Mouse (Mus musculus) MEL (cell line): ENCODE measurements at regions not wholly inside any gene's neighbourhood (a gene's known extent, or its start where the extent isn't known, plus 50 kb on each side); places are given as distances from the start of the nearest gene placed in this dataset.

ENCODE experiments used
- CHD2 ChIP-seq: IDR thresholded peaks from 2 replicates; pipeline ENCODE4 v1.6.1; 2011; ENCODE audit warnings: low read length, improper control_type of control experiment
- CTCF ChIP-seq, 3 experiments: IDR thresholded peaks in 2 of 3; conservative IDR thresholded peaks in 1 of 3; 2 replicates each; pipeline ENCODE4 v1.5.1; 2011 to 2012; ENCODE audit warnings: low read length in 3 of 3, low read depth in 2 of 3, mild to moderate bottlenecking in 2 of 3, improper control_type of control experiment in 1 of 3, inconsistent platforms in 1 of 3, mixed read lengths in 1 of 3, moderate library complexity in 1 of 3; ENCODE audit not compliant: control insufficient read depth in 1 of 3, insufficient read depth in 1 of 3, poor library complexity in 1 of 3, severe bottlenecking in 1 of 3
- E2F4 ChIP-seq: IDR thresholded peaks from 2 replicates; pipeline ENCODE4 v1.6.1; 2011; ENCODE audit warnings: low read depth, low read length, improper control_type of control experiment, borderline replicate concordance
- KAT2A ChIP-seq: conservative IDR thresholded peaks from 2 replicates; pipeline ENCODE4 v1.6.1; 2012; ENCODE audit warnings: low read depth, low read length, improper control_type of control experiment, inconsistent platforms
- MAFK ChIP-seq: IDR thresholded peaks from 2 replicates; pipeline ENCODE4 v1.6.1; 2011; ENCODE audit warnings: low read depth, mild to moderate bottlenecking, low read length, improper control_type of control experiment, borderline replicate concordance
- MXI1 ChIP-seq: IDR thresholded peaks from 2 replicates; pipeline ENCODE4 v1.6.1; 2011; ENCODE audit warnings: mild to moderate bottlenecking, low read depth, low read length, improper control_type of control experiment
- NELFE ChIP-seq: IDR thresholded peaks from 2 replicates; pipeline ENCODE4 v1.6.1; 2011; ENCODE audit warnings: low read depth, low read length, improper control_type of control experiment
- POLR2A ChIP-seq, 2 experiments: IDR thresholded peaks; 2 replicates each; pipeline ENCODE4 v1.6.1; 2011 to 2012; ENCODE audit warnings: low read length in 2 of 2, mild to moderate bottlenecking in 2 of 2, control low read depth in 1 of 2, improper control_type of control experiment in 1 of 2, low read depth in 1 of 2, moderate library complexity in 1 of 2; ENCODE audit not compliant: control insufficient read depth in 1 of 2, insufficient read depth in 1 of 2, poor library complexity in 1 of 2
- POLR2AphosphoS2 ChIP-seq: IDR thresholded peaks from 2 replicates; pipeline ENCODE4 v1.6.1; 2011; ENCODE audit warnings: low read length, improper control_type of control experiment
- TAL1 ChIP-seq: IDR thresholded peaks from 2 replicates; pipeline ENCODE4 v1.6.1; 2012; ENCODE audit warnings: mild to moderate bottlenecking, inconsistent platforms, low read length, moderate library complexity, mixed read lengths
- TBP ChIP-seq: IDR thresholded peaks from 2 replicates; pipeline ENCODE4 v1.8.0; 2011; ENCODE audit warnings: low read depth, low read length, improper control_type of control experiment
- ZNF384 ChIP-seq: IDR thresholded peaks from 2 replicates; pipeline ENCODE4 v1.6.1; 2012; ENCODE audit warnings: low read depth, mild to moderate bottlenecking, inconsistent platforms, low read length, improper control_type of control experiment

DNA sequence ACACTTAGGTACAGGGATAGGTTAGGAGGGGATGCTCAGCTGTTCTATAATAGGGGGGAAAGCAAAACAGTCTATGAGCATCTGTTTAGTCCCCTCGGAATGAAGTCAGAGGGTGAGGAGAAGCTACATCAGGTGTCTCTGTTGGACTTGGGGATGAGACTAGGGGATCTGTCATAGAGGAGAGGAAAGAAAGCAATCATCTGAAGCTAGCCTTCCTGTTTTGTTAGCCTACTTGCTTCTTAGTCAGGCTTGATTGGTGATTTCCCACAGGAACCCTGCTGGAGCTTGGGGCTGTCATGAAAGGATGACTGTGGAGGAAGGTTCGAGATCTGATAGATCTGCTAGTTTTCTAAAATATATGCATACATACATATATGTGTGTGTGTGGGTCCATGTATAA, 219.4 kb upstream of the Pcdh17 start:
- no peak for TF ChIP-seq CTCF (IDR thresholded peaks at IDR 0.05 in 2 of 3, conservative IDR thresholded peaks at IDR 0.05 in 1 of 3; ENCODE audit: control insufficient read depth in 1 of 3, insufficient read depth in 1 of 3, low read depth in 2 of 3, low read length in 3 of 3, poor library complexity in 1 of 3, severe bottlenecking in 1 of 3)
- TF ChIP-seq TBP, result no peak
- no peak for TF ChIP-seq TAL1
- TF ChIP-seq ZNF384, result no peak
- TF ChIP-seq POLR2A (IDR thresholded peaks at IDR 0.05; ENCODE audit: control insufficient read depth in 1 of 2, insufficient read depth in 1 of 2, low read depth in 1 of 2, low read length in 2 of 2, poor library complexity in 1 of 2), result no peak
- TF ChIP-seq NELFE, result no peak
- TF ChIP-seq E2F4, result no peak
- TF ChIP-seq MXI1, result no peak
- TF ChIP-seq KAT2A, result no peak
- no peak for TF ChIP-seq POLR2AphosphoS2
- no peak for TF ChIP-seq CHD2
- no peak for TF ChIP-seq MAFK
